Mouse (Mus musculus) left cerebral cortex, adult 2 months (tissue): Measurements from ENCODE around the gene St8sia4. TPM values are rescaled to one million over a fixed set of nuclear protein-coding genes. Genes with fewer than 3 reads are reported as not detected.
"Not testable (repeated sequence)": the region's sequence is repeated elsewhere in the genome, so short reads cannot be mapped to it uniquely, and the experiment has no call there.

ENCODE experiments used
- DNase-seq, 2 experiments: peaks; one replicate each; pipeline ENCODE4 v3.0.0; 2021 to 2022; ENCODE audit warnings: low spot score in 2 of 2, mixed read lengths in 1 of 2; ENCODE audit errors: extremely low spot score in 1 of 2
- H3K27ac ChIP-seq: fragments of 200-600 bp; 2 replicates; pipeline ENCODE4 v1.8.1; 2022
- H3K4me3 ChIP-seq: fragments of 200-600 bp; 2 replicates; pipeline ENCODE4 v1.8.1; 2022
- CTCF ChIP-seq: fragments of 200-600 bp; IDR thresholded peaks from 2 replicates; pipeline ENCODE4 v1.8.1; 2022; ENCODE audit warnings: antibody characterized with exemption, mild to moderate bottlenecking, moderate library complexity
- intact Hi-C: fragments of 180-260 bp; cut with DNase I; formaldehyde crosslinking; loops from one replicate; pipeline ENCODE4 v1.15.1; 2025
- total RNA-seq, 2 experiments: library from RNA; stranded (reverse); gene quantifications; 2 replicates each; pipeline ENCODE4 v1.2.3; 2021

St8sia4 gene
- total RNA-seq, 2 experiments from 2014 or later = 7.7 to 9.4 TPM

- intact Hi-C loops = no loop called here
- no peak overlapping the region for H3K27ac ChIP-seq
- no peak overlapping the region for H3K4me3 ChIP-seq
- no peak for TF ChIP-seq CTCF
- DNase-seq = no peak
Measured at GRCm38 (mm10) chr1:95589471-95589870, 77.9 kb downstream of the St8sia4 start.

- H3K4me3 ChIP-seq = no peak overlapping the region
- no peak for DNase-seq
- H3K27ac ChIP-seq = no peak overlapping the region
- intact Hi-C loops = no loop called here
- TF ChIP-seq CTCF = no peak
Measured at GRCm38 (mm10) chr1:95583310-95583709, 84.1 kb downstream of the St8sia4 start.

- no peak for TF ChIP-seq CTCF
- intact Hi-C loops = no loop called here
- Histone ChIP-seq H3K27ac (no peak overlapping the region), H3K4me3 (no peak overlapping the region)
- DNase-seq = no peak
Measured at GRCm38 (mm10) chr1:95582264-95582663, 85.1 kb downstream of the St8sia4 start.

GRCm38 (mm10) chr1:95572619-95573540 is 94.5 kb downstream of the St8sia4 start:
- Histone ChIP-seq H3K4me3 (no peak overlapping the region), H3K27ac (no peak overlapping the region)
- DNase-seq = no peak
- no peak for TF ChIP-seq CTCF
- intact Hi-C loops = no loop called here

- TF ChIP-seq CTCF = no peak
- intact Hi-C loops = no loop called here
- no peak for DNase-seq
- H3K4me3 ChIP-seq = no peak overlapping the region
- no peak overlapping the region for H3K27ac ChIP-seq
Measured at GRCm38 (mm10) chr1:95571106-95571505, 96.3 kb downstream of the St8sia4 start.

GRCm38 (mm10) chr1:95554556-95554955 is 112.8 kb downstream of the St8sia4 start:
- DNase-seq, H3K27ac ChIP-seq, intact Hi-C loops, H3K4me3 ChIP-seq: not testable (repeated sequence)

GRCm38 (mm10) chr1:95541460-95541859 is 125.9 kb downstream of the St8sia4 start:
- intact Hi-C loops = no loop called here
- TF ChIP-seq CTCF = no peak
- no peak for DNase-seq
- Histone ChIP-seq H3K4me3 (no peak overlapping the region), H3K27ac (no peak overlapping the region)
